Mouse (Mus musculus): ENCODE measurements around the gene Pcgf3.
"Not testable (repeated sequence)": the region's sequence is repeated elsewhere in the genome, so short reads cannot be mapped to it uniquely, and the experiment has no call there.

The Pcgf3 gene

DNA sequence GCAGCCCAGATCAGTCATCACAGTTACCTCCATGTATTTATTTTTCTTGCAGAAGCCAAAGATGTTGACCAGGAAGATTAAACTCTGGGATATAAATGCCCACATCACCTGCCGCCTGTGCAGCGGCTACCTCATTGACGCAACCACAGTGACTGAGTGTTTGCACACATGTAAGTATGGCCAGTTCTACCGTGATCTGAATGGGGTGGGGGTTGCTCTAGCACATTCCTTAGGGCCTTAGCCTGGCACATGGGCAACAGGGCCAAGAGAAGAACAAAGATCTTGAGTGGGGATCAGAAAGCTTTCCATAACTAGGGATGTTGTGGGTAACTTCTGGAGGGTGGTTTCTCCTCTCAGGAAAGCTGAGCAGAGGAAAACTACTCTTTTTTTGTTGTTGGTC is 12.7 kb downstream of the Pcgf3 start:
- no peak for DNase-seq

DNA sequence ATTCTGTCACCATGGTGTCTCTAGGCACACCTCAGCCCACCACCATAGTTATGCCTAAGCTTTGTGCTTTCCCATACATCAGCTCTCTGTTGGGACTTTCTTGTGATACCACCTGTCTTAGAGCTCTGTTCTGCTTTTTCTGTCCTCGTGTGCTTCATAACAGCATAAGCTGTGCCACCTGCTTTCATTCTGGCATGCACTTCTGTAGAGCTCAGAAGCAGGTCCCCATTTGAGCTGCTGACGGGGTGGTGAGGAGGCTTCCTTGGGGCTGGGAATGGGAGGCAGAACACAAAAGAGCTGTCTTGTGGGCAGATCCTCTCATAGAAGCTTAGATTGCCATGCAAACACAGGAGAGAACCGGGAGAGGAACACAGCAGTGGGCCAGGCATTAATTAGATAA is 14.9 kb downstream of the Pcgf3 start:
- no peak for DNase-seq

DNA sequence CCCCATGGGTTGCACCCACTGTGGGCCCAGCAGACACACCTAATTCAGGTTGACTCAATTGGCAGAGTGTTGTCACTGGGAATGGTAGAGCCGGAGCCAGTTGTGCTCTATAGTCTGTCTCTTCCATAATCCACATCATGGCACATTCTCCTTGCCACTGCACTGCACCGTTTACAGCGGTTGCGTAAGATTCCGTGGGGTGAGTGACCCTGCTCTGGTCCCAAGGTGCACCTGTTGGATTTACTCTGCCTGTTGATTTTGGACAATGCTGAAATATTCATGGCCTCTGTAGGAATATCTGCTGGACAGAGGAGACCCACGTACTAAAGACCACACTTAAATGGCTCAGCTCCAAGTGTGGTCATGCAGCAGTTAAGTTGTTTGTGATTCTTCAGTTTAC is 22.0 kb downstream of the Pcgf3 start:
- DNase-seq, result no peak

DNA sequence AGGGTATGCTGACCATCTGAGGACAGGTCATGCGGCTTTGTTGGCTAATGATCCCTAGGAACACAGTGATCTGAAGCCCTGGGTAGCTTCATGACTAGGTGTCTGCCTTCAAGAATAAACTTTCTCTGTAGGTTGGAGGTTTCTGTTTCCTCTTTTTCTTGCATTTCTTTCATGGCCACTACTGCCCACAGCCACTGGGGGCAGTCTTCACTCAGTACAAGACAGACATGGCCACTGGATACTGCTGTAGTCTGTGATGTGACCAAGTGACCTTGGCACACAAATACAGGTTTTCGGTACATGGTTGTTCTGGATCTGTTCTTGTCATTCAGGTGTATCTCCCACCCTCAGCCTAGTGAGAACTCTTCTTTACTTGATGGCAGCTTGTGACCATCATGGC is 24.2 kb downstream of the Pcgf3 start:
- DNase-seq, result peak; percentile 58 to 71

DNA sequence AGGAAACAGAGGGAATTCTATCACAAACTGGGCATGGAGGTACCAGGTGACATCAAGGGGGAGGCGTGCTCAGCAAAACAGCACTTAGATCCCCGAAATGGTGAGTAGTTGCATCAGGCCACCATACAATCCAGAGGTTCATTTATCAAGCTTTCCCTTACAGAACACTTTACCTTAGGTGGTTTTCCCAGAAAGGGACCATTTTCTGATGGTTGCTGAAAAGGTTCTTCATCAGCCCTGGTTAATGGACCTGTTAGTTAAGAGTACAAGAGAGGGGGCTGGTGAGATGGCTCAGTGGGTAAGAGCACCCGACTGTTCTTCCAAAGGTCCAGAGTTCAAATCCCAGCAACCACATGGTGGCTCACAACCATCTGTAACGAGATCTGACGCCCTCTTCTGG is 25.1 kb downstream of the Pcgf3 start:
- not testable (repeated sequence) for DNase-seq

DNA sequence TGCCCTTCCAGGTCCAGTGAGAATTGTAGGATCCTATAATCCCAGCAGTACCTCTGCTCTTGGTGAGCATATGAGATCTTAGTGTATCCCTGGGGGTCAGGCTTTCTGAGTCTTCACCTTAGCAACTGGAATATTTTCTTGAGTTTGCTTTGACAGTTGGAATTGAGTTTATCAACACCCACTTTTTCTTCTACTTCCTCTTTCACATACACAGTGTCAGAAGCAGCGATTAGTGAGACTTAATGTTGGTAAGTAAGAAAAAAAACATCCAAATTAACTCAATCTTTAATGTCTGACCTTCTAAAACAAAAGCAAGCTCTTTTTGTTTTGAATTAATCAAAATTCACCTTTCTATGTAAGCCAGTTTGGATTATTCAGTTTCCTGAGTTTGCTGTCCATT is 40.5 kb downstream of the Pcgf3 start:
- DNase-seq, result no peak

DNA sequence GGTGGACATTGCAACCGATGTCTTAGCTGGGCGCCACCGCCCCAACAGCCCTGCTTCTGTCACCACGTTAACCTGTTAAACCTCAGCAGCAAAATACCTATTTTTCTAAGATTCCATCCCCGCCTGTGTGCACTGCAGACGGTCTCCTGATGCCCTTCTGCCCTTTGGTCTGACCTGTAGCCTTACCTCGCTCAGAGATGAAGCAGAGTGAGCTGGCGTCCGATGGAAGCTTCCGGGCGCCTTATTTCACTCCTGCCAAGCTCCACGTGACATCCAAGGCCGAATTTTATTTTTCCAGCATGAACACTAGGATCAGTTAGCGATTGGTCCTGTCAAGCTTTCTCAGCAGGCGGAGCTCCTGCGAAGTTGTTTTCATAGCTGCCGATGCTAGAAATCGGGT is 41.3 kb downstream of the Pcgf3 start:
- DNase-seq, result no peak

DNA sequence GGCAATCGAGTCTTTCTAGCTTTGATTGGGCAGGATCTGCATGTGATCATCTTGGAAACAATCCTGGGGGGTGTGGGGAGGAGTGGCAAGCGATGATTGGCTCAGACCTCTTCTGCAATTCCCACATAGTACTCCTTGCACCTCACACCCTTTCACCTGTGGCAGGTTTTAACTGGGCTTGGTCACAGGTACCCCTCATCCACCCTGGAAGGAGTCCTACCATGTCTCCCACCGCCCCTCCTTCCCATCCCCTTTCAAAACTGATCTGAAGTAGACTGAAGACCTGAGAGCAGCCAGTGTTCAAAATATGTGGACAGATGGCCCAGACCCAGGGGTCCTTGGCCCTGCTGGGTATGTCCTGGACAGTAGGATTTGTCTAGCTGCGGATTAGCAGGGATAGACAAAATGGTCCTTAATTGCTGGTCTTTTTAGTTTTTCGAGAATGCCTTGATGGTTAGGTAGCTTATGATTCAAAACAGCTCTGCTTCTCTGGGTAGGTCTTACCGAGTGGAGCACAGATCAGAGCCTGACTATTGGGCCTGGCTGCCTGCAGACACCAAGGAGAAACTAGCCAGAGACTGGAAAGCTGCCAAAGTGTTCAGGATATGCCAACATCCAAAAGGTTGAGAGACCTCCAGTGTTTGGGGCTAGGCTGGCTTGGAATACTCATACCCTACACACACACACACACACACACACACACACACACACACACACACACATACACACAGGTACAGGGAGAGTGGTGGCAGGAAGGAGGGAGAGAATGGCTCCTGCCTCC is 54.7 kb downstream of the Pcgf3 start:
- peak; percentile 88 to 89 for DNase-seq

DNA sequence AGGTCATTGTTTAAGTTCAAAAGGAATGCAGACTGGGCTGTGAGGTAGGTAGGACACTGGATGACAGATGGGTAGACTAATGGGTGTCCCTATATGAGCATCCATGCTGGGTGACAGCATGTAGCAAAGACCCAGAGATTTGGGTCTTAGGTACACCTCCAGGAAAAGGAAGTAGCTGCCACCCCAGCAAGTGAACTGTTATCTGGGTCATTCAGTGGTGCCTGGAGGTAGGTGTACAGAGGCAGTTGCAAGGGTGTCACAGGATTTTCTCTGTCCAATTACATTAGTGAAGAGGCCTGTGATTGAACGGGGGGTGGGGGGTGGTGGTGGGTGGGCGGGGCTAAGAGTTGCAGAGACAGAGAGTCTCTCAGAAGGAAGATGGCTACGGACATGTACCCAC is 55.6 kb downstream of the Pcgf3 start:
- no peak for DNase-seq

DNA sequence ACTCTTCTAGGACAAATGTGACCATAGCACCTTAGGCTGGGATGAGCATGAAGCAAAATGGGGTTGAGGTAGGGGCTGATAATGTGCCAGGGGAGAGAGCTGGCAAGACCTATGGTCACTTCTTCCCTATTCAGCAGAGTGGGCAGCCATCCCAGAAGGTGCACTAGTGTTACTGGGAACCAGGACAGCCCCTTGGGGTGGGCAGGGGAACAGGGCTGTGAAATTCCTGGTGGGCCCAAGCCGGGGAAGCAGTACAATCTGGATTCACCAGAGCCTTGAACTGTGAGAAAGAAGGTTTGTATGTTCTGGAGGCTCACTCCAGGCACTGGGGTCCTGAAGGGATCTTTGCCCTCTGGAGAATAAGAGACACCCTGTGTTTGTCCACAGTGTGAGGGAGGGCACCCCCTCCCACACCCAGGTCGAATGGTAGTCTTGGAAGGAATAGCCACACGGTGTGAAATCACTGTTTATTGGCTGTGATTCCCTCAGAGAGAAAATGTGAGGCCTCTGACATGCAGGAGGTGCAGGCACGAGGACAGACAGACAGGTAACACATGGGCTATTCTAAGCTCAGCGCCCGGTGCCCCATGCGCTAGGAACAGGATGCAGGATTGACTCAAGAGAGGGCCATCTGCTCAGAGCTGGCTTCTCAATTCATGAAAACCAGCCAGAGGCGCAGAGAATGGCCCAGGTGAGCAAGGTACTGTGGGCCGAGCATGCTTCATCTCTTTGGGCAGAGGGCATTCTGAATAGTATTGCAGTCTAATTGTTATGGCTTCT is 57.3 kb downstream of the Pcgf3 start:
- DNase-seq, result peak; percentile 79 to 80

DNA sequence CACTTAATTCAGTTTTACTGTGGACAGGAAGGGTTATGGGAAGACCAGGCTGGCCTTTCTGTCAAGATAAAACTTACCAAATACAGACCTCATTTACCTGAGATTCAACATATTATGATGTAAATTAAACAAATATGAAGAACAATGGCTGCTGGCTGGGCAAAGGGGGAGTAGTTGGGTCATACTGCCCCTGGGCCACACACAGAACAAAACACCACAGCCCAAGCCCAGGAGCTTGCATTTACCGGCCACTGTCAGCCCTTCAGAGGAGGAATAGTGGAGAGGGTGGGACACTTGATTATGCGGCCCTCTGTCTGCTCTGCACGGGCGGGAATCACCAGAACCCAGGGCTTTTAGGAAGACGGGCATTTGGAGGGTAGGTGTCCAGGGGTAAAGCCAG is 57.9 kb downstream of the Pcgf3 start:
- no peak for DNase-seq

DNA sequence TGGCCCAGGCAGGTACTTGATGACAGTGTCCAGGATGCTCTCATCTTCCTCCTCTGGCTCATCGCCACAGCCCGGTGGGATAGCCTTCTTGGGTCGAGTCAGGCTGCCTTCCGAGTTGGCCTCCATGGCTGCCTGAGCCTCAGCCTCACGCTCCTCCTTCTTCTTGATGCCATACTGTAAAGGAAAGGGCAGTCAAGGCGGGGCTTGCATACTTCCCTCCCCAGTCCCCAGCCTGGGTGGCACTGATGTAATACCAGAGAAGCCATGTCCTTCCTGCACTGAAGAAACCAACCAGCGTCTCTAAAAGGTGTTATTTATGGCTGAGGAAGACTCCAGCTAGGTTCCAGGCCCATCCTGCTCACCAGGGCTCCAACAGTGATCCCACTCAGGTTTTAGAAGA is 59.1 kb downstream of the Pcgf3 start:
- DNase-seq, result peak in 1 of 2 experiments; percentile 39

DNA sequence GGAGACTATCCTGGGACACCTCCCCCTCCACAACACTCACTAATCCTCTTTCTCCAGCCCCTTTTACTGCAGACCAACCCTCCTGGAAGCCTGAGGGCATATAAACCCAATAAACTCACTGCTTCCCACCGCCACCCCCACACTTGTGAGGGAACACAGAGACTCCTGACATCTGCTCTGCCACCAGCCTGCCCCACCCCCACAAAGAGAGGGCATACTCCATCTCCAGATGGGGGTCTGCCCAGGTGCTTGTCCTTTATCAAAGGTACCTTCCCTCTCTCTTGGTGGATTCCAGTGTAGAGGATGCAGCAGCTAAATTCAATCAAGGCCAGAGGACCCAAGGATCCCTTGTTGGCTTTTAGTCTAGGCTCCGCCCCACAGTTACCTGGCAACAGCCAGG is 60.0 kb downstream of the Pcgf3 start:
- DNase-seq, result no peak

DNA sequence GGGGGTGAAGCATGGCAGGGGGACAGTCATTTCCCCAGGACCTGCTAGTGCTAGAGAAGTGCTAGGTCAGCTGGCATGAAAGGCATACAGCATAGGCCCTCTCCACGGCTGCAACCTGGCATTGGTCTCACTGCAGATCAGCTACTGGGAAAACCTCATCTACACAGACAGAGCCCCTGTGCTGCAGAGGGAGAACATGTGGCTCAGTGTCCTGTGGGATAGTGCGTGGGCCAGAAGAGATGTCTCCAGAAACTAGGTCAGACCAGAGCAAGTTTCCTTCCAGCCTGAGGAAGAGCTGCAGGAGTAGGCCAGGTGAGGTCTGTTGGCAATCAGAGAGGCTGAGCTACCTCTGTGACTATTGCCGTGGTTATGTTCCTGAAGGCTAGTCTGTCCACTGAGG is 60.9 kb downstream of the Pcgf3 start:
- DNase-seq, result no peak

DNA sequence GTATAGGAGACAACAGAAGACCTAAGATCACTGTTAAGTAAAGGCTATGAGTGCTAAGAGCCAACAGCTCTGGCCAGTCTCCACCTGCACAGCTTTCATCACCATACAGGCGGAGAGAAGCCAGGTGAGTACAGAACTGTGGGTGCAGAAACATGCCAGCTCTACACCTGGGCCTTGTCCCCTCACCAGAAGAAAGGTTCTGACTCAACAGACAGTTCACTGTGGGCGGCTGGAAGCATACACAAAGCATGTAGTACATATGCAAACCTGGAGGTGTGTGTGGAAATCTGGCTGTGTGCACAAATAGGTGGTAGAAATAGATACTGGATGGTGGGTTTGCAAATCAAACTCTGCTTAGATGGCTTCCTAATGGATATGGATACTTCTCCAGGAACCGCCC is 61.6 kb downstream of the Pcgf3 start:
- no peak for DNase-seq

DNA sequence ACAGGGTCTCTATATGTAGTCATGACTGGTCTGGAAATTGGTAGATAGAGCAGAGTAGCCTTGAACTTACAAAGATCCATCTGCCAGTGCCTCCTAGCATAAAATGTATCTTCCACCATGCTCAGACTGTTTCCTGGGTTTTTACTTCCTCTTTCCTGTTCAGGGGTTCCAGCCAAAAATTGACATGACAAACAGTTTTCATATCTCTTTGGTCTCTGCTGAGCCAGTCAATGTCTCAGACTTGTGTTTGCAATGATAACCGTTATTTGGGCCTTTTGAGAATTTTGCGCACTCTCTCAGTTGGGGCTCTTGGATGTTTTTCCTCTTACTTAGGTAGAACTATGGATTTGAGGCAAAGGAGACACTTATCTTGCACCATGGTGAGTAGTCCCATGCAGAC is 73.2 kb downstream of the Pcgf3 start:
- no peak for DNase-seq

DNA sequence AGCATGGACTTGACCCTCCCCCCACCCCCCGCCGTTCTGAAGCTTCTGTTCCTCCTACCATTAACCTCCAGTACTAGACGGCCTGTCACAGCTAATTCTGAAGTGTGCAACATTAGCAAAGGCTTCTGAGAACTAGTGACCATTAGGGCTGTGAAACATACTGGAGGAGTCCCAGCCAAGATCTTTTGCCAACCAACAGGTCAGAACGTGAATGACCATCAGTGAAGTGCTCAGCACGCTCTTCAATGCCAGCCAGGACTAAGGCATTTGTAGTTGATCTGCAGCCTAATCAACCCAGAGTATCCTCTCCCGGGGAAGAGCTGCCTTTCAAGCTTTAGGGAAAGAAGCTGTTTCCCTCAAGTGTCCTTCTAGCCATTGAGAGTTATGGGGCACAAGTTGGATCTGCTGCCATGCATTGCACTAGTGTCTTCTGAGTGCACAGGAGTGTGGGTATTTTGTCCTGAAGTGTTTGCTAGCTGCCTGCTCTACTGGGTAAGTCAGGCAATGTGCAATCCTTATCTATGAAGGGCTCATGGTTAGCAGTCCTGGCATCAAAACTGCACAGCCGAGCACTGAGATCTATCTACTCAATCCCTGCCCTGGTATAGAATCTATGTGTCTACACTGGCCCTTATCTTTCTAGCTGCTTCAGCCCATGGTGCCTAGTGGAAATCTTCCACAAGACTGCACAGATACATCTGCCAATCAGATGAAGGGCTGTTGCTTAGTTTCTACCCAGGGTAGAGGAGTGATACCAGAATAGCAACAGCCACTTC is 82.7 kb downstream of the Pcgf3 start:
- peak; percentile 42 to 53 for DNase-seq

DNA sequence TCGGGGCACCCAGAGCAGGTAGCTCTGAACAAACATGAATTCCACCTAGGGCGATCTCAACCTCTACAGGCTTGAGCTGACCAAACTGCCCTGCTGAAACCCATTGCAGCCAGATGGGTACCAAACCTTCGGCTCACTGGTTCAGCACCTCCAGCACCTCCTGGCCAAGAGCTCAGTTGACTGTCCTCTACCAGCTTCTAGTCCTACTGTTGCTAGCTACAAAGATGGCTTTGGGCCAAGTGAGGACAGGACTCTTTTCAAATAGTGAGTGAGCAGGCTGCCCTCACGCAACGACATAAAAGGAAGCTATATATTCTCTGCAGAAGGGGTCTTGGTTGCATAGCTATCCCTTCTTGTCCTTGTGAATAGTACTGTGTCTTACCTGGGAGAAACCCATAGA is 86.6 kb downstream of the Pcgf3 start:
- peak; percentile 36 to 38 for DNase-seq

DNA sequence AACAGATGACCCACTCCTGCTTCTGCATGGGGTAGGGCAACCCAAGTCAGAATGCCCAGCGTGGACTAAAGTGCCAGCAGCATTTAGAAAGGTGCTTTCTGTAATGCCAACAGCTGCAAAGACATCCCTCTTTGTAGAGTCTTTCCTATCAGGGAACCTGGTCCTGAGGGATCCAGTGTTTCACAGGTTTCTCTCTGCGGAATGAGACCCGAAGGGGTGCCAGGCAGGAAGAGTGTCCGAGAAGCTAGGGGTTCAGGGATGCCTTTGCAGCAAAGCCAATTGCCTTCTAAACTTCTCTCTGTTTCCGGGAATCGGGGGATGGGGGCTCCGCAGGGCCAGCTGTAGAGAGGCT is 88.1 kb downstream of the Pcgf3 start:
- peak in 1 of 2 experiments; percentile 40 for DNase-seq

DNA sequence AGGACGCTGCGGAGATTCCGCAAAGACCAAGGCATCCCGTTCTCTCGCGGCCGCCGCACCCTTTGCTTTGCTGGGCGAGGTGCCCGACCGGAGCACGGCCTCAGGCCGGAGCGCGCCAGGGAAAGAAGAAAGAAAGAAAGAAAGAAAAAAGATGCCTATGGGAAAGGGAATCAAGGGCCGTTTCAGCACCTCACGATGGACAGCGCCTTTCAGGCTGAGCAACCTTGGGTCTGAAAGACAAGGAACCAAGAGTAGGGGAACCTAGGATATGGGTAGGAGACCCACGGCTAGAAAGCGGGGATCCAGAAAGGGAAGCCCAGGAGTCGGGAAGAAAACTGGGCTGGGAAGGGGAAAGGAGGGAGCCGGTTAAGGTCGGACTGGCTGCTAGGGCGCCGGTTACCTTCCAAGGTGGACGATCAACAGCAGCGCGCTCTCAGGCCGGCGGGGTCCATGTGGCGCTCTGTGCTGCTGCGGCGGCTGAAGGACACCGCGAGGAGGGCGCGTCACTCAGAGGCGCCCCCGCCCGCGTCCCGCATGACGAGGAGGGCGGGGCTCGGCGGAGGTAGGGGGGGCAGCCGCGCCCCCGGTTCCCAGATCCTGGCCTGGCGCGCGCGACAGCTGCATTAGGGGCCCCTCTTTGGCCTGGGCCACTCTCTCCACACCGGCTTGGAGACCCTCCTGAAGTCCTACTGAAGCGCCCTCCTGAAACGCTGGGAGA is 88.6 kb downstream of the Pcgf3 start, which contains the start of gene Cplx1:
Cplx1 (minus strand) TSS at position 536 of the 718 bp plus-strand sequence.
- DNase-seq, result peak; percentile 90 to 94

DNA sequence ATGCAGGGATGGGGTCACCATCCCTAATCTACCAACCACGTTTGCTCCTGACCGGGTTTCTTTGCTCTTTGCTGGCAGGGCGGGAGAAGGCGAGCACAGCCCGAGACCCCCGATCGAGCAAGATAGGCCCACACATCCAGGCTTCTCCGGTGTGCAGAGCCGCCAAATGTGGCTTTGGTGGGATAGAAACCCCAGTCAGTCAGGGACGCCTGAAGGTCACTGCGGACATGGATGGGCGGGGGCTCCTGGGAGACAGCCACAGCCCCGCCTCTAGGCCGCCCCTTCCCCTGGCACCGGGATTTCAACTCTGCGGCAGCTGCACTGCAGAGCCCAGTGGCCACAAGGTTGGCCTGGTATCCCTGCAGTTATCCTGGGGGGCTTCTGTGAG is 89.2 kb downstream of the Pcgf3 start:
- peak in 1 of 2 experiments; percentile 58 for DNase-seq

DNA sequence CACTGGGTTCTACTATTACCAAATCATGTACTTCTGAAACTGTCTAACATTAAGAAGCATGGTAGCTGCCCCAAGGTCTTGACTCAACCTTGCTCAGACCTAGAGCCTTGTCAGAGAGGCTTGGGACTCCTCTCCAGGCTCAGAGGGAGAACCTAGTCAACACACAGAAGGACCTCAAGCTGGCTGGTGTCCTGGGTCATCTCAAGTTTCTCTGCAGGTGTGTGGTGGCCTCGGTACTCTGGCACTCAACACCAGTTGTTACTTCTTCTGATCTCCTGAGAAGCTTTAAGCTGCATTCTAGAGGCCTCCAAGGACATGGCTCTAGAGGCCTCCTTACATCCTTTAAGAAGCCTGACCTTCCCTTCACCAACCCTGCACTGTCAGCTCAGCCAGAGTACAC is 93.0 kb downstream of the Pcgf3 start:
- DNase-seq, result no peak
